Mouse (Mus musculus) mouse embryonic stem cell (cell line): ENCODE measurements around the gene Olfr1118.
"Not testable (repeated sequence)": the region's sequence is repeated elsewhere in the genome, so short reads cannot be mapped to it uniquely, and the experiment has no call there.

Experiments used
- in situ Hi-C, 2 experiments: fragments of 300-500 bp; cut with MboI; formaldehyde crosslinking; loops; 1 replicate in 1 of 2; 3 replicates in 1 of 2; pipeline ENCODE4 v1.14.3; 2019 to 2020; ENCODE audit warnings: low sequenced_read_pairs in 2 of 2, low pct_unique_long_range_greater_than_20kb in 1 of 2, mixed read lengths in 1 of 2; ENCODE audit not compliant: unreplicated experiment in 1 of 2

The Olfr1118 gene

DNA sequence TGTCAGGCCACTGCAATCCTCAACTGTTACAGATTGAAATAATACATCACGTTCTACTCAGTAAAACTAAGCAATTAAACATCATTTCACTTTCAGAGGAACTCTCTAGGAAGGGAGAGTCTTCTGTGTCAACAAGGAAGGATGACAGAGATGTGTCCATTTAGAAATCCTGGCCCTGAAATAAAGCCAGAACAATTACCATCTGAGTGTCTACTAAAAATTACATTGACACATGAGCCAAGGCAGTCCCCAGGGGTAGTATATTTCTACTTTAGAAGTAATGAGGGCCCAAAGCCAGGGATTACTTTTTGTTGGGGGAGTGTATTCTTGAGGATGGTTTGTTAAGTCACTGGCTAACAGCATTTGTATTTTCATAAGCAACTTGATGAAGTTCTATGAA, at the start of gene Olfr1118:
Gene Olfr1118, plus strand, starts transcription at position 301 of the 400 bp plus-strand sequence.
- in situ Hi-C loops, result no loop called here

- in situ Hi-C loops, result no loop called here
Measured at GRCm38 (mm10) chr2:87267234-87267633, 40.1 kb upstream of the Olfr1118 start, which contains the start of gene Olfr1116. Olfr1116 (plus strand) TSS chr2:87267534.

GRCm38 (mm10) chr2:87293977-87294376, 13.4 kb upstream of the Olfr1118 start:
- in situ Hi-C loops, result not testable (repeated sequence)

- in situ Hi-C loops, result no loop called here
Measured at GRCm38 (mm10) chr2:87354515-87354914, 47.1 kb downstream of the Olfr1118 start, which contains the start of gene Olfr1120. Olfr1120 (plus strand) TSS chr2:87354815.

DNA sequence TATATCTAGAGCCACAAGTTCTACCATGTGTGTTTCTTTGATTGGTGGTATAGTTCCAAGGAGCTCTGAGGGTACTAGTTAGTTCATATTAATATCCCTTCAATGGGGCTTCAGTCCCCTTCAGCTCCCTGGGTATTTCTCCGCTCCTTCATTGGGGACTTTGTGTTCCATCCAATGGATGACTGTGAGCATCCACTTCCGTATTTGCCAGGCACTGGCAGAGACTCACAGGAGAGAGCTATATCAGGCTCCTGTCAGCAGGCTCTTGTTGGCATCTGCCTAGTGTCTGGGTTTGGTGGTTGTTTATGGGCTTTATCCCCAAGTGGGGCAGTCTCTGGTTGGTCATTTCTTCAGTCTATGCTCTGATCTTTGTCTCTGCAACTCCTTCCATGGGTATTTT, 52.7 kb downstream of the Olfr1118 start:
- in situ Hi-C loops, result not testable (repeated sequence)
